Mouse (Mus musculus): ENCODE measurements around the gene Hoxa7.

DNA sequence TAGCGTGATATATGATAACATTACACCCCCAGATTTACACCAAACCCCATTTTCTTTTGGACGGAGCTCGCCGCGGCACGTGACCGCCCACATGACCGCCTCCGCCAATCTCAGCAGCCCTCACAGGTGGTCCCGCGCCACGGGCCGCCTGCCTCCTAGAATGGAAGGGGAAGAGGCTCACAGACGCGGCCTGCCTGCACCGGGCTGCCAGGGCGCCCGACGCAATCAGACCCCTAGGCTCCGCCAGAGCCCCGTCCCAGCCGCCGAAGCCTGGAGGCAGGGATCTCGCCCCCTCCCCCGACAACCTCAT is 4.2 kb downstream of the Hoxa7 start:
- TF ChIP-seq CTCF (IDR thresholded peaks at IDR 0.05; ENCODE audit: insufficient read depth, low read depth, low read length) = no peak
- no peak for TF ChIP-seq POLR2A (IDR thresholded peaks at IDR 0.05; ENCODE audit: insufficient read depth, low read depth, low read length)
